Mouse (Mus musculus) cerebellum, postnatal 4 days (tissue): Measurements from ENCODE around the gene Lcn12.

ENCODE experiments used
- DNase-seq, 2 experiments: peaks; one replicate each; pipeline ENCODE4 v3.0.0; 2022; ENCODE audit warnings: low spot score in 2 of 2, mixed read lengths in 1 of 2

The Lcn12 gene

DNA sequence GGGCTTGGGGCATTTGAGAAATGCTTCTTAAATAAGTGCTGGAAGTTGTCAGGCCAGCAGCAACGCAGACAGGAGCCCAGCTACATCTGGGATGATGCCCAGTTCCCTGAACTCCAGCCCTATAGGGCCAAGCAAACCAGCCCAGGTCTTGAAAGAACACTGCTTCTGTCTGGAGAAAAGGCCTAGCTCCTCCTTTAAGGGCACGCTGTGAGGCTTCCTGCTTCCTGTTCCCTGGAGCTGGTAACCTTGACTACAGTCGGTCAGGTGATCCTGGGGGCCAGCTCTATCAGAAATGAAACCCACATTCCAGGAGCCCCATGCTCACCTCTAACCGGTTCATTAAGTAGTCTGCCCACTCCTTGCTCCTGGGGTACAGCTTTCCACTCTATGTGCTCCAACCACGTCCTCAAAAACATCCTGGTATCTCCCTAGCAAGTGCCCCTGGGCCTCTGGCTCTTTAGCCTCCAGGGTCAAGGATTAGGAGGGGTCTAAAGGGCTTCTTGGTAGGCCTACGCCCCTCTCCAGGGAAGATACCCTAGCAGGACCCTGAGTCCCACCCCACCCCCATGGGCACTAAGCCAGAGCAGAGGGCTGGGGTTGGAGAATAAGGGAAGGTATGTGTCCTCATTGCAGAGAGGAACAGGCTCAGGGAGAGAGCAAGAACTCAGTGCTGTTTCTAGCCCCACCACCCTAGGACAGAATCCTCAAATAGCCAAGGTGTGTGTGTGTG lies 4.3 kb upstream of the Lcn12 start:
- no peak for DNase-seq

DNA sequence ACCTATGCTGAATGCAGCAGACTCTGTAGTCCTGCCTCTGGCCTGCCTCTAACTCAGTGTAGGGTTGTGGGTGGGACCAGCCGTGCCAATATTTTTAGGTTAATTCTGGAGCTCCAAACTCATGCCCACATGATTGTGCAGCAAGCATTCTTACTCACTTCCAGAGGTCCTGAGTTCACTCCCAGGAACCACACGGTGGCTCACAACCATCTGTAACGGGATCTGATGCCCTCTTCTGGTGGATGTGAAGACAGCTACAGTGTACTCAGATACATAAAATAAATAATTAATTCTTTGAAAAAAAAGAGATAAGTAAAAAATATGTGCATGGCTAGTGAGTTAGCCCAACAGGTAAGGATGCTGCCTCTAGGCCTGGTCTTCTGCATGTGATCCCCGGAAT lies 2.8 kb upstream of the Lcn12 start:
- no peak for DNase-seq

DNA sequence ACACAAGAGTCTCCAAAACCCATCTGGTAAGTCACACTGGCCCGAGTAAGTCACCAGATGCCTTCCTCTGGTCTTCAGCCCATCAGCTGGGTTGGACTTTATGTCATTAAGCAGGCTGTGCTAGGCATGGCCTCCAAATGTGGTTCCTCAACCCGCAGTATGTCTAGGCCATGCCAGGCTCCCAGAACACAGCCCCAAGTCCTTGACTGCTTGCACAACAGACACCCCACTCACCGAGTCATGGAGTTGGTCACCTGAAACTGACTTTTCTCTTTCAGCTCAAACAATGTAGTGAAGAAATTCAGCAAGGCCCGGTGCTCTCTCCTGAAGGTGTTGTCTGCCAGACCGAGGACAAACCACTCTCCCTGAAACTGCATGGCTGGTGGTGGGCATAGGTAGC lies 723 bp downstream of the Lcn12 start:
- no peak for DNase-seq

DNA sequence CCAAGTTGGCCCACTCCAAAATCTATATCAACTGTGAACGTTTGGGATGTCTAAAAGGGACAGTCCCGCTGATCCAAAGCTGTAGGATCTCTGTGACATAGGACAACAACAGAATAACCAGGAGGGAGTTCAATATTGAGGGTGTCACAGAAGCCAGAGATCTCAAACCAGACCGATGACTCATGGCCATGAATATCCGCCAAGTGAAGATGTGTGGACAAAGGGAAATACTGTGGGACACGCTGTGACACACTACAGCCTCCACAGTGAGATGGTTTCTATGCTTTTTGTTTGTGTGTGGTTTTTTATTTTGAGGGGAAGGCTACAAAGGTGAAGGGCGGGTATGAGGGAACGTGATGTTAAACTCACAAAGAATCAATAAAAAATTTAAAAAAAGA lies 5.0 kb downstream of the Lcn12 start:
- DNase-seq = no peak

DNA sequence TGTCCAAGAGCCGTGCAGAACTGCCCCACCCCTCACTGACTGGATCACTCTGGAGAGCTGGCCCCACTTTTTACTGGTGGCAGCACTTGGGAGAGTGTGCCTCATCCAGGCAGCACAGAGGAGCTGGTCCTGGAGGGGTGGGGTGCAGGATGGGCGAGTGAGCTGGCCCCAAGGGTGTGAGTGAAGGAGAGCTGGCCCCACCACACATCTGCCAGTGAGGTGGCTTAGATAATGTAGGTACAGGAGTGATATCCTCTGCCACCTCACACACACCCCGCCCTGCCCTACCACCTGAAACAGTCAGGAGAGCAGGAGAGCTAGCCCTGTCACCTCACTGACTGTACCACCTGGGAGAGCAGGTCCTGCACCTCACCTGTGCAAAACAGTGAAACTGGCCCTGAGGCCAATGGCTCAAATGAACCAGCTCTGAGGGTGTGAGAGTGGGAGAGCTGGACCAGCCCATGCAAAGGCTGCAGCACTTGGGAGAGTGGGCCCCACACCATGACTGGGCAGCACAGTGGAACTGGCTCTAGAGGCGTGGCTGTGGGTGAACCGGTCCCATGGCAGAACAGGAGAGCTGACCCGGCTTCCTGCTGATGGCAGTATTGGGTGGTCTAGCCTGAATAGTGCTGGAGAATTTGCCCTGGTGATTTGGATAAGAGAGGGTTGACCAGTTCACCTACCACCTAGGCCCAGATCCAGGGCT lies 5.6 kb downstream of the Lcn12 start:
- no peak for DNase-seq

DNA sequence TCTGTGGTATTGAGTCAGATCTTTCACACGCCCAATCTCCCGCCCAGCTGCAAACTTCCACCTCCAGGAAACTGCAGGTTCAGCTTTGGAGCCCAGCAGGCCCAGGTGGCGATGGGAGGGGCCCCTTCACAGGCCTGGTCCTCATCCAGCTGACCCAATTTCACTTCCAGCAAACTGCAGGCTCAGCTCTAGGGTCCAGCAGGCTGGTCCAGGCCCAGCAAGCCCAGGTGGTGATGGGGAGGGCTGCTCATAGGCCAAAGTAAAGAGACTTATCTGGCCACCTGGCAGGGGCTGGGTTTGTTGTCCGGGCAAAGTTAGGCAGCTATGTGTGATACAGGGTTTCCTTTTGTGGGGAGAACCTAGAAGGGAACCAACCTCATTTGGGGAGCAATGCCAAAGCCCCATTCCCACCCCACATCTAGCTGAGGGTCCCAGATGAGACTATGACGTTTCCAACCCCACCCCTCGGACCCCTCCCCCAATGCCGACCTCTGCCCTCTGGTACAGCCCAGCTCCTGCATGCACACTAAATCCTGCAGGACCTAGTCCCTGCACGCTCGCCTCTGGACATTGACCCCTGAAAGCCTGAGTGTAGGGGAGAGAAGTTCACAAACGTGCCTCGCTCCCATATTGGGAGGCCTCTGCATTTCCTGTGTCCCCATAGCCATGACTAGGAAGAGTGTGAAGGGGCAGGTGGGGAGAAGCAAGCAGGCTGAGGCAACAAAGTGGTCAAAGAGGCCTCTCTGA lies 8.6 kb downstream of the Lcn12 start:
- peak in 1 of 2 experiments; percentile 27 for DNase-seq

DNA sequence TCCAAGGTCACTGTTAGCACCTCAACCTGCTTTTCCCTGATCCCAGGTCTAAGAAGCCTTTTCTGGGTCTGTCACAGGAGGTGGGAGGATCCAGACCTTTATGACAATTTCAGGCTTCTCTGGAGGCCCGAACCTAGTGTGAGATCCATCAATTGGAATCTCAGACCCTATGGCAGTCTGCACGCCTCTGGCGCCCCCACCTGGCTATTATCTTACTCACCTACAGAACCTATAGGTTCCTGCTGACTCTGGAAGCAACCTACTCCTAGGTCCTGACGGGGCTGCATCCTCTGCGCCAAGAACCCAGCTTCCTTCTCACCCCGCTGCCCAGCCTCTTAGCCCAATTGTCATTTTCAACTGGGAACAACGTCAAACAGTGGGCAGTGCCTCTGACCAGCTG lies 10.7 kb downstream of the Lcn12 start:
- DNase-seq = no peak

DNA sequence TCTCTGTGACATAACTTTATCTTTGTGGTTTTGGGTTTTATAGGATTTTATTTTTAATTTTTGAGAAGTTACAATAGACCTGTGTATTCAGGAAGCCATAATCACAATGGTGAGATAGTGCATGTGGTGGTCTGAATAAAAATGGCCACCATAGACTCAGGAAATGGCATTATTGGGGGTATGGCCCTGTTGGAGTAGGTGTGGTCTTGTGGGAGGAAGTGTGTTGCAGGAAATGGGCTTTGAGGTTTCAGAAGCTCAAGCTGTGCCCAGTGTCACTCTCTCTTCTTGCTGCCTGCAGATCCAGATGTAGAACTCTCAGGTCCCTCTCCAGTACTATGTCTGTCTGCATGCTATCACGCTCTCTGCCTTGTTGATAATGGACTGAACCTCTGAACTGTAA lies 13.2 kb downstream of the Lcn12 start:
- DNase-seq = no peak

DNA sequence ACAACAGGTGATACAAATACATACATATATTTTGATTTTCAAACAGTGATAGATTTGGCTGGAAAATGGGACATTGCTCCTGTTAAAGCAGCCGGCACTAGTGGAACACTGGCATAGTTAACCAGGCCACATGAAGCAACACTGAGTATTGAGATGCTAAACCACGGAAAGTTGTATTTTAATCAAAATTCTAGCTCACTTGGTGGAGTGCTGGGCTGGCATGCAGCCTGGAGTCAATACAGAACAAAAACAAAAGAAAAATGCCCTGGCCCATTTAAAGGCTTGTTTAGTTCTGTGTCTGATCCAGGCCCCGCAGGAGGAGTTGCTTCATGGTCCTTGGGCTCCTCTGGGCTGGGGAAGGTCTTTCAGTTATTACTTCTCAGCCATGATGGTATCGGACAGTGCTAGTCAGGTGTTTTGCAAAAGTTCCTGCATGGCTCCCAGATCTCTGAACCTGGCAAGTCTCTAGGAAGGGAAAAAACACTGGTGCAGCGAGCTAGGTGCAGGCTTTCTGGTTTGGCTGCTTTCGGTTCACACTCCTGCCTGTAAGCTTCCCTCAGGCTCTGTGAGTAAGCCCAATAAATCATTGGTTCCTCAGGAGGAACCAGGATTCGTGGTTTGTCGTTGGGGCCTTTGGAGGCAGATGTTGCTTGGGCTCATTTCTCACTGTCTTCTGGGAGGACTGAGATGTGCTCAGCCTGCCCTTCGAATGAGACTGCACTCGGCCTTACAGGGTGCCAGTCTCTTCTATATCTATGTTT lies 14.0 kb downstream of the Lcn12 start:
- no peak for DNase-seq

DNA sequence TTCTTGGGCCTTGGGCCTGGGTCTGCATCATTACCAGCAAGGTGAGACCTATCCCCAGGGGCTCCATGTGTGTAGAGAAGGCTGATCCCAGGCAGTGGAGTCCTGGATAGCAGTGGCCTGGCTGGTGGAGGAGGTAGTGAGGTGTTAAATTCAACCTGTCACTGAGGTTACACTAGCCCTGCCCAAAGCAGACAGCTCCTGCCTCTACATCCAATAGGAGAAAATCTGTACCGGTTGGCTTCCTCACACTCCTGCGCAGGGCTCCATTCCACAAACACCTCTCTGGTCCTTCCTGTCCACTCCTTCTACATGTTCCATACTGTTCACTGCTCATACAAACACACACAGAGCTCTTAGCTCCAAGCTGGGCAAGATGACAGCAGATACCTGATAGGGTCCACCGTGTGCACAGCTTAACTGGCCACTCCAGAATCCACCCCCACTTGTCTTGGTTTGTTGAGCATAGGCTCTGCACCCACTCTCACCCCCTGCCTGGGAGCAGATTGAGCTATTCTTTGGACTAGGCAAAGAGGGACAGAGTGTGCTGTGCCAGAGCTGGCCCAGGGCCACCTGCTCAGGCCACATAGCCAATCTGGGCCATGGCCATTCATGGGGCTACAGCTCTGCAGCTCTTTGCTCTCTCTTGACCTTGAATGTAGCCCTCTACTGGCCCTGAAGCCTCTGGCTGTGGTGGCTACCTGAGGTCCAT lies 15.6 kb downstream of the Lcn12 start:
- no peak for DNase-seq

DNA sequence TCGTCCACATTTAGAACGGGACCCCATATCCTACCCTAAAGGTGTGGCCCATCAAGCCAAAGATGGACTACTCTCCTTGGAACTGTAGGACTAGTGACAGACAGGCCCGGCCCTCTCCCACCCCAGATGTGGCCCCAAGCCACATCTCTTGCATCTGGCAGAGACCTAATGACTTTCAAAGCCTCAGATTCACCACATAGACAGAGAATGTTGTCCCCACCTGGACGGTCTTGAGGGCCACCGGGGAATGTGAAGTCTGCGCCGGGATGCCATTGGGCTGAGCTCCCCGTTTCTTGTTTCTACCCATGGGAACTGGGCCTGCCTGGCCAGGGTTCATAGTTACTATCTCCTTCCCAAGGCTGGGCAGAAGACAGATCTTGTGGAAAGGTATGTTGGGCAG lies 16.2 kb downstream of the Lcn12 start:
- DNase-seq = no peak

DNA sequence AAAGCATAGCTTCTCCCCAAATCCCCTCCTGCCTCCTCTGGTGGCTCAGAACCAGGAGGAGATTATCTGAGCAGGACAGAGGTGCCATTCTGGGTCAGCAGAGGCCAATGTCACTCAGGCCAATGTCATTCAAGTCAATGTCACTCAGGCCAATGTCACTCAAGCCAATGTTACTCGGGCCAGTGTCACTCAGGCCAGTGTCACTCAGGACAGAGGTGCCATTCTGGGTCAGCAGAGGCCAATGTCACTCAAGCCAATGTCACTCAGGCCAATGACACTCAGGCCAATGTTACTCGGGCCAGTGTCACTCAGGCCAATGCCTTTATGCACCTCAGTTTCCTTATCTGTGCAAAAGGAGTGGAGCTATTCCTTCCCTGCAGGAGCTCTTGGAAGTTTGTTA lies 21.2 kb downstream of the Lcn12 start:
- no peak for DNase-seq

DNA sequence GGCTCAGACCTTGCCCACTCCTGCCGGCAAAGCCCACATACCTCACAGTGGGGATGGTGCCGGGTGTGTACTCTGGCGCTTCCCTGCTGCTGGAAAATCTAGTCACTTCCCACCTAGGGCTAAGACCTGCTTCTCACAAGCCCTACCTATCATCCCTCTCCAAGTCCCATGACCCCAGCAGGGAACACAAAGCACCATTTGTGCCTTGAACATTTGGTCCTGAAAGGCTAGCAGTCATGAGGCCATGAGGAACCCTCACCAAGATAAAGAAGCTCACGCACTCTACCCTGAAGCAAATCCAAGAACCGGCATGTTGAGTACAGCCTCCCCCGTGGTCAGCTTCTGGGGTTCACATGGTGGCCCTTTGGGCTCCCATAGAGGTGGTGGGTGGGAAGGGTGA lies 23.7 kb downstream of the Lcn12 start, which contains the start of gene Ptgds:
Gene Ptgds, minus strand, starts transcription at position 78 of the 400 bp plus-strand sequence.
- no peak for DNase-seq

DNA sequence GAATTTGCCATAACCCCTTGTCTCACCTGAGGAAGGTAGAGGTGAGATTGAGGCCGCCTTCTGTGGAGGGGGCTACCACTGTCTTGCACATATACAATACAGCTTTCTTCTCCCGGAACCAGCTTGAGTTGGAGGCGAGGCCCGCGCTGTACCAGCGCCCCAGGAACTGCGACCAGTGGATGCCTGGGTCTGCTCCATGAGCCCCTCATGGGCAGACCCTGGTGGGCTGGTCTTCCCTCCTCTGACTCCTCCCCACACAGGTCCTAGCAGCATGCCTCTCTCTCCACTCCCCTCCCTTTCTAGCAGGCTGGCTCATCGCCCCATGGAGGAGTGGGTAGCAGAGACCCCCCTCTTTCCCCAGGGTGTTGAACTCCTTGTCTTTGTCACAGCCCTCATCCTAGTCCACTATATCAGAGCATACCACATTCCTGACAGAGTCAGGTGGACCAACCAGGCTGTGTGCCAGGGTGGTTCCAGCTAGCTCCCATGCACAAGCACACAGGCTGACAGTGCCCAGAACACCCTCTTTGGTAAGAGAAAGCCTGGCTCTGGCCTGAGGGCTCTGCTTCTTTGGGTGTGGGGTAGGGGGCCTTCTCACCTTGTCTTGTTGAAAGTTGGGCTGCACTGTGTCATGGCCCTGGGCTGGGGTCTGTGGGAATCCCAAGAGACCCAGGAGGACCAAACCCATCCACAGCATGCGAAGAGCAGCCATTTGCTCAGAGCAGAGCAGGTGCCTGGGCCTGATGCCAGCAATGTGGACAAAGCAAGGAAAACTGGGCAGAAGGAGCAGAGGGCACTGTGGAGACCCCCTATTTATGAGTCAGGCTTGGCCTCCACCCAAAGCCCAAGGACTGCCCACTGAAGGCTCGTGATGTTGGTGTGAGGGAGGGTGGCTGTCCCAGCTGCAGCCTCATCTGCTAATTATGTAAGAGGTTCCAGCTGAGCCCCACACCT lies 24.5 kb downstream of the Lcn12 start:
- peak in 1 of 2 experiments; percentile 74 for DNase-seq

DNA sequence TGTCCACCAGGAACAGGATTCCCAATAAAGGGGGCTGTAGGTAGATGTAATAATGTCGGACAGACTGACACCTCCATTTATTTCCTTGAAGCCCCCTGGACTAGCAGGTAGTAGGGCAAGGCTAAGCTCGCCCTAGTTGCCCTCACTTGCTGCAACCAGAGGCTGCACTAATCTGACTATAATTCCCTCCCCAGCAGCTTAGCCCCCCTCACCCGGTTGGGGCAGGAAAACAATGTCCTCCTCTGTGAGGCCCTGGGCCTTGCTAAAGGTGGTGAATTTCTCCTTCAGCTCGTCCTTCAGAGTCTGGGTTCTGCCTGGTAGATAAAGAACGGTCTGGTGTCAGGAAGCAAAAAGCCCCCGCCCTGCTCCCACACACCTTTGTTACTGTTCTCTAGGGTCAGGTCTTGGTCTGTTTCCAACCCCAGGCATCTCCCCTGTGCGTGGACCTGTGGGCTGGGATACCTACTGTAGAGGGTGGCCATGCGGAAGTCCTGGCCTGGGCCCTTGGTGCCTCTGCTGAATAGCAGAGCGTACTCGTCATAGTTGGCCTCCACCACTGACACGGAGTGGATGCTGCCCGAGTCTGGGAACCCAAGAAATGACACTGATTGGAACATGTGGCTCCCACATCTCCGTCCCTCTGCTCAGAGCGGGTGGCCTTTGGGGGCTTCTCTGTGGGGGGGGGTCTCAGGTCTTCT lies 26.0 kb downstream of the Lcn12 start:
- DNase-seq = no peak

DNA sequence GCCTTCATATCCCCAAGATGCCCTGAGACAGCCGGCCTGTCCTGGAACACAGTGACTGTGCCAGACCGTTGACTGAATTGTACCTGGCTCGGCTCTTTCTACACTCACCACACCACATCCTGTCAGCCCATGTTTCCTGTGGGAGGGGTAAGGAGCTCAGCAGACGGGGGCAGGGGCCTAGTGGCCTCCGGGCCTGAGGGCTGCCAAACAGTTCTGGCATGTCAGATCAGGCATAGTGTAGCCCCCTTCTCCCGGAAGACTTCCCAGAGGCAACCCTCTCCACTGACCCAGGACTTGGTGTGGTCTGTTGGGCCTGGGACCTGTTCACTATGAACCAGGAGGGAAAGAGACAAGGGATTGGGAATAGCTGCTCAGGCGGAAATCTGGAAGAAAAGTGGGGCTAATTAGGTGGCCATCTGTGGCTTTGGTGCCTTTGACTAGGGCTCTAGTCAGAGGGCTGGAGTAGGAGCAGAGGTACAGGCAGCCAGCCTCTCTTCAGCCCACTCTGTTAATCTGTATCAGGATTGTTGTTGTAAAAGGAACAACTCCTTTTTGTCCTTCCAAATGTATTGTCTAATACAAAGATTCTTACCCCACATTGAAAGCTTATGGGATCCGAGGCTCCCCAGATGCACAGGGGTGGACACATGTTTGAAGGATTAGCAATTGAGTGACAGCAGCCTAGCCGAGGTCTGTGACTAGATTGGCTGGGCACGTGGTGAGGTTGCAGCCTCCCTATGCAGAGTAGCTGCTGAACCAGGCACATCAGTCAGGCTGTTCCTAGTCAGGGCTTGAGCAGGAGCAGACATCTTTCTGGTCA lies 27.7 kb downstream of the Lcn12 start:
- no peak for DNase-seq

DNA sequence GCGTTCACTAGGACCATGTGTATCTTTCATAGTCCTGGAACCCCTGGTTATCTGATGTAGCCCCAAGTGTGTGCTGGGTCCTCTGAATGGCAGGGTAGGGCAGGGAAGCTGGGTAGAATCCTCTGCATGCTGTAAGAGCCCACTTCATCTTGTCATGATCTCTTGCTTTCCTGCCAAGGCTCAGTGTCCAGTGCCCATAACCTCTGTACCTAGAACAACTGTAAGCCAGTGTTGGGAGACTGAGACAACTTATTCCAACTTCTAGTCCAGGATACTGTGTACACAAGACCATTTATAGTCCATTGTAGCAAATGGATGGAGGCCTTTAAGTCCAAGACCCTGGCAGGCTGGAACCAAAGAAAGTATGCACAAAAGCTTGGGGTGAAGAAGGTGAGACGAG lies 28.5 kb downstream of the Lcn12 start:
- no peak for DNase-seq

DNA sequence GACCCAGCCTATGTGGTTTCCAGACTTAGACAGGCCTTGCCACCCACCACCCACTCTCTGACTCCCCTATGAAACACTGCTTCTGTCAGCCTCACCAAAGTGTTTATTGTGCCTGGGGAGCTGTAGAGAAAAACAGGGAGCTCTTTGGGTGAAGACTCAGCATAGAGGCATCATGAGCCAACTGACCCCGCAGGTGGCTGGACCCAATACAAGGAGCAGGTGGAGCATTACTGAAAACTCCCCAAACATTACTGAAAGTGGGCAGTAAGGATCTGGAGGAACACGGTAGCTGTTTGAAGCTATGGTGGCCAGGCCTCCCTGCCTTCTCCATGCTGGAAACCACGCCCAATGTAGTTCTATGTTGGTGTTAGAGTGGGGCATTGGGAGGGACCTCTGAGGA lies 30.1 kb downstream of the Lcn12 start:
- no peak for DNase-seq

DNA sequence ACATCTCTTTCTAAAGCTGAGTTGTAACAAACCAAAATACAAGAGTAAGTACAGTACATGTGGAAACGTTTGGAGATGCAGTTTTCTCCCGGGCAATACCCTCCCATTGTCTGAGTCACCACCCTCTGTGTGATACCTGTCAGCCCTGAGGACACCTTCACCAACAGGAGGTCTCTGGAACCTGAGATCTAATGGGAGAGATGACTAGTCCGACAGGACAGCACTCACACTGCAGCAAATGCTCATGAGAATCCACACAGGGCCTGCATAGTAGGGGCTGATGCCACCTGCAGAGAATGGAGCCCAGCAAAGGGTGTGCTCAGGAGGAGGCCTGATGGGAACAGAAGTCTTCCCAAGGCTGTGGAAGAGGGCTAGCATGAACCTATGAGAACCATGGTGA lies 32.3 kb downstream of the Lcn12 start:
- no peak for DNase-seq
